Mouse (Mus musculus): ENCODE measurements around the gene Bag2. TPM values are rescaled to one million over a fixed set of nuclear protein-coding genes. Genes with fewer than 3 reads are reported as not detected.

Gene Bag2
- polyA plus RNA-seq, 1 experiment from 2014 or later = 80.2 TPM

Other genes with a start within 250 kb of the Bag2 start
- 20.9 and 22.3 TPM in 2 replicates for gene Prim2, start 88.0 kb downstream of the Bag2 start, polyA plus RNA-seq (2016; fragmentation: Nextera tagmentation; extraction: Ambion mirVana)
- gene Rab23, start 37.9 kb downstream of the Bag2 start, polyA plus RNA-seq (2016; fragmentation: Nextera tagmentation; extraction: Ambion mirVana) = 14.7 and 18.9 TPM in 2 replicates
- 23.5 and 23.6 TPM in 2 replicates for gene Zfp451, start 56.8 kb upstream of the Bag2 start, polyA plus RNA-seq (2016; fragmentation: Nextera tagmentation; extraction: Ambion mirVana)
- 5.6 and 5.9 TPM in 2 replicates for gene Bend6, start 150.0 kb upstream of the Bag2 start, polyA plus RNA-seq (2016; fragmentation: Nextera tagmentation; extraction: Ambion mirVana)
- gene Dst, start 150.4 kb upstream of the Bag2 start, polyA plus RNA-seq (2016; fragmentation: Nextera tagmentation; extraction: Ambion mirVana) = 28.4 TPM in 2 replicates